Mouse (Mus musculus) urinary bladder, postnatal 25 days (tissue): ENCODE data around the gene D630045J12Rik.

Source experiments
- DNase-seq: peaks from one replicate; pipeline ENCODE4 v3.0.0; 2022; ENCODE audit warnings: low spot score

Gene D630045J12Rik

DNA sequence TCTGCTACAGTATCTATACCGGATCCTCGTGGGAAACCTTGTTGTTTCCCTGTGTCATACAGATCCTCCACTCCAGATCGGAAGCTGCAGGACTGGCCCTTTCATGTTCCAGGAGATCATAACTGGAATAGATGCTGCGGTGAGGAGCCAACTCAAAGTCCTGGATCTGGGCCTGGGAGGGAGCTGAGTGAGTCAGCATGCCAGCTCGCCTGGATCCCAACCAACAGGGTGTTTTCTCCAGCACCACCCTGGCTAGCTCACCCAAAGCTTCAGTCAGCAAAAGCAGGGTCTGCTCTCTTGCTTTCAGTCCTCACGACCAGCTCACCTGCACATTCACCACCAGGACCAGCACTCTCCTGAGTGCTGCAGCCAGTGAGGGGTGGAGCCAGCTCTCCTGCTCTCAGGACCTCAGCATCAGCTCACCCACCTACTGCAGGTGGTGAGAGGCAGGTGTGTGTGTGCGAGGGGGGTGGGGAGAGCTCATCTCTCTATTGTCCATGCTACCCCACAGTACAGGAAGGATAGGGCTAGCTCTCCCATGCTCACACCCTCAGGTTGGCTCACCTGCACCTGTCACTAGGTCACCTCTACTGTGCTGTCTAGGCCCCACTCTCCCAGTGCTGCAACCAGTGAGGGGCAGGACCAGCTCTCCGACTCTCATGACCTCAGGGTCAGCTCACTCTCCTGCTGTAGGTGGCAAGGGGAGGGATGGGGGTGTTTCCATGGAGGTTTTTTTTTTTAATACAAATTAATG lies 118.8 kb downstream of the D630045J12Rik start:
- DNase-seq: no peak

DNA sequence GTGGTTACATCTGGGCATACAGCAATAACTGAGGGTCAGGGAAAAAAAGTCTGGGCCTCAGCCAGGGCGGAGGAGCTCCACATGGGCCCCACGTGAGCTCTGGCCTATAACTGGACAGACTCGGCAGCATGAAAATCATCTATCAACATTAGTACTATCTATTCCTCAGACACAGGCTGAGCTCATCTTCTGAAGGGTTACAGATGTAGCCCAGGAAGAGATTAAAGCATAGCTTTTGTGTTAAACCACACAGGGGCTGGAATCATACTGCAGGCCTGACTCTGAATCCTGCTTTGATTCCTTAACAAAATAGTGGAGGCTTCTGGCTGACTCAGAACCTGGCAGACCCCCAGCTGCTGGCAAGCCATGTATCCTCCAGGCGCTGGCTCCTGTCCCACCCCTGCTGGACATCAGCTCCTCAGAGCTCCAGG lies 122.0 kb downstream of the D630045J12Rik start:
- peak; percentile 69 for DNase-seq

DNA sequence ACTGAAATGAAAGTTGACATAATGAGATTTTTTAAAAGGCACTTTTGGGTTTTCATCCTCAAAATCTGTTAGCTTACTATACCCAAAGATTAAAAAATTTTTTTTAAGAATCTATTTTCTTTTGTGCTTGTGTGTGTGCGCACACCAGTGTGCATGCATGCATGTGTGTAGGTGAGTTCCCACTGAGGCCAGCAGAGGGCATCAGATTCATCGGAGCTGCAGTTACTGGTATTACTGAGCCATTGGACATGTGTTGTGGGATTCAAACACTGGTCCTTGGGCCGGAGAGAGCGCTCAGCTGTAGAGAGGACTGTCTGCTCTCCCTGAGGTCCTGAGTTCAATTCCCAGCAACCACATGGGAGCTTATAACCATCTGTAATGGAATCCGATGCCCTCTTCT lies 123.9 kb downstream of the D630045J12Rik start:
- DNase-seq: no peak

- no peak for DNase-seq
Observed at GRCm38 (mm10) chr6:38128115-38128514, 125.7 kb downstream of the D630045J12Rik start.

- DNase-seq: no peak
Observed at GRCm38 (mm10) chr6:38125462-38125861, 128.3 kb downstream of the D630045J12Rik start.

DNA sequence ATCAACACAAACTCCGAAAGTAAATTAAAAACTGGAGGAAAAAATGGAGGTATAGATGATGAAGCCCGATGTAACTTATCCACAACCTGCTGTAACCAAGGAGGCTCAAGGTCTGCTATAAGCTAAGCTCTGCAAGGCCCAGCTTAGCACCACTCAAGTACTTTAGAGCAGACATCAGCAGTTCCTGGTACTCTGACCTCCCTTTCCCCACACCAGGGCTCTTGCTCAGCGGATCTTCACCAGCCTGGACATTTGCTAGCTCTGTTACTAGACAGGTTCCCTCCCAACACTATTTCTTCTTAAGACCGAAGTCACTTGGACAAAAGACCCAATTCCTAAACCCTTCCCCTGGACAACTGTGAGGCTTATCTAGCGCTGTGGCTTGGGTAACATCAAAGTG lies 128.9 kb downstream of the D630045J12Rik start:
- DNase-seq: no peak

GRCm38 (mm10) chr6:38124207-38124835 lies 129.5 kb downstream of the D630045J12Rik start, which contains the start of gene Atp6v0a4:
Gene Atp6v0a4, minus strand, starts transcription at chr6:38124586.
- no peak for DNase-seq

- no peak for DNase-seq
Observed at GRCm38 (mm10) chr6:38123471-38124206, 130.2 kb downstream of the D630045J12Rik start.

DNA sequence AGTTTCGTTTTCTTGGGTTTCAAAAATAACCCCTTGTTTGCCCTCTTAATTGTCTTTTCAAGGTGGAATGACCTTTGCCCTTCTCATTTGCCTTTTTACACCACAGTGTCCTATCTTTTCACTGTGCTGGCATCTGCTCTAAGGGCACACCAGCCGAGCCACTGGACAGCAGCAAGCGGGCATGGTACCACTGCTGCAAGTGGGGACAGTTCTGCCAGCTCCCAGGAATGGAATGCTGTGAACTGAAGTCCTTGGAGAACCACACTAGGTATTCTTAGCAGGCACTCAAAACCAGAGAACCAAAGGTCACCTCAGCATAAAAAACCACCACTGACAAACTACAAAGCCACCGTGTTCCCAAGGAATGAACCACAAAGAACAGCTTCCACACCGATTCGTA lies 131.0 kb downstream of the D630045J12Rik start:
- no peak for DNase-seq

DNA sequence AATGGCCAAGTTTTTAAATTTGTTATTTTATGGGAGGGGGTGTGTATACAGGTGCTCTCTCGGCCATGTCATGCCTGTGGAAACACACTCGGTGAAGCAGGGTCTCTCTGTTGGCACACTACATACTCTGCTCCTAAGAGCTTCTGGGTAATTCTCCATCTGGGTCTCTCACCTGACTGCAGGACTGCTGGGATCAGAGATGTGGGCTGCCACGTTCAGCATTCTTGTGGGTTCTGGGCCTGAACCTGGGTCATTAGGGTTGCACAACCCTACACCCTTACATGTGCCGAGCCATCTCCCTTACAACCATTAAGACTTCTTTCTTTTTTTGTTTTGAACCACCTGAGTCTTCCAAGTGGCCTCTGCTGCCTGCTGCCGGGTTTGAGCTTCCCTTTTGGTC lies 132.0 kb downstream of the D630045J12Rik start:
- DNase-seq: no peak

- no peak for DNase-seq
Observed at GRCm38 (mm10) chr6:38120681-38121371, 133.0 kb downstream of the D630045J12Rik start.

DNA sequence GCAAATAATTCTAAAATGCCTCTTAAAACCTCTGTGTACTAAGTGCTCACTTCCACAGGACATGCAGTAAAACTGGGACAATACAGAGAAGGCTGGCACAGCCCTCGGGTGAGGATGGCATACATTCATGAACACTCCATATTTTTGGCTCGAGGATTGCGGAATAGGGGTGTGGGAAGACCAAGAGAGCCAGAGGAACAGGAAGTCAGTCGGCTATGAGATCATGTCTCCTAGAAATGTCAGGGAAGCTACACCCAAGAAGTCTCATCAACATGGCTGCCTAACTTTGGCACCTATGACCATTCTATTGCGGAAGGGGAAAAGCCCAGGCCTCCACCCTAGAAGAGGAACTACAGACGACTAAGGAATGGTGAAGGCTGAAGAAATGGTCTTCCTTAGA lies 135.5 kb downstream of the D630045J12Rik start:
- no peak for DNase-seq

DNA sequence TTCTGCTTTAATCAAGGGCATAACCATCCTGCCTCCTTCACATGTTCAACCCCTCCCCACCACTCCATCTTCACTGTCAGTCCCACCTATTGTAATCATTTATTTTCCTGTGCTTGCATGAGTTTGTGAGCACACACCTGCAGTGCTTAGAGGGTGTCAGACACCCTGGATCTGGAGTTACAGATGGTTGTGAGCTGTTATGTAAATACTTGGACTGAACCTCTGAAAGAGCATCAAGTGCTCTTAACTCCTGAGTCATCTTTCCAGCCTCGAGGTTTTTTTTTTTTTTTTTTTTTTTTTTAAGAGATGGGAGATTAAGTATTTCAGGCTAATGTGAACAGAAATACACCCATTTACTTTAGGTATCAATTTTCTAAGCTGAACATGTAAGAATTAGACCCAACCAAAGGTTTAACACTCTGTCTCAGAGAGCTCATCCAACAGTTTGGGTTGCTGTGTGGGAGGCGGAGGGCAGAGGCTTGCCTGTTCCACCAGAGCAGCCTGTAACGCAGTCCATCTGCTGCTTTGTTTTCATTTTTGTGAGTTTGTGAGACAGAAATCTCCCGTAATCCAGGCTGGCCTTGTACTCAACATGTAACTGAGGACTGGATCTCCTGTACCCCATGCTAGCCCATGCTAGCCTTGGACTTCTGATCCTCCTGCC lies 137.6 kb downstream of the D630045J12Rik start:
- DNase-seq: no peak

GRCm38 (mm10) chr6:38110859-38111258 lies 142.9 kb downstream of the D630045J12Rik start:
- no peak for DNase-seq

GRCm38 (mm10) chr6:38109871-38110270 lies 143.9 kb downstream of the D630045J12Rik start:
- no peak for DNase-seq

- no peak for DNase-seq
Observed at GRCm38 (mm10) chr6:38109160-38109795, 144.5 kb downstream of the D630045J12Rik start, which contains the start of gene Tmem213. Gene Tmem213, plus strand, starts transcription at chr6:38109255.

- no peak for DNase-seq
Observed at GRCm38 (mm10) chr6:38108449-38108848, 145.4 kb downstream of the D630045J12Rik start.

- DNase-seq: no peak
Observed at GRCm38 (mm10) chr6:38105924-38106323, 147.9 kb downstream of the D630045J12Rik start.

DNA sequence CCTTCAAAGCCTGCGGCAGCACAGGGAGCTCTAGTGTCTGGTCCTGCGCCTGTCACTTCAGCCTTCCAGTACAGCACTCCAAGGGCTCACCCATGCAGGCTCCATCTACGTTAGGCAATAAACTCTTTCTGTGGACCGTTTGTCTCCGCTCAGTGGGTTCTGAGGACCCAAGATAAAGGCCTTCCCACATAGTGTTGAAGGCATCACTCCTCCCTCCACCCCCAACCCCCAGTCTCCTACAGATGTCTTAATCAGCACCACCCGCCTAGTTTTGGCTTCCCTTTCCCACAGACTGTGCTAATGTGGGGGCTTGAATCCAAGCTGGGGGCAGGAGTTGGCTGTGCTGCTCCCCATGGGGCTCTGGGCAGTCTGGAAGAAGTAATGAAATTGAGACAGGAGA lies 150.0 kb downstream of the D630045J12Rik start:
- no peak for DNase-seq

- DNase-seq: no peak
Observed at GRCm38 (mm10) chr6:38102216-38102795, 151.5 kb downstream of the D630045J12Rik start.

DNA sequence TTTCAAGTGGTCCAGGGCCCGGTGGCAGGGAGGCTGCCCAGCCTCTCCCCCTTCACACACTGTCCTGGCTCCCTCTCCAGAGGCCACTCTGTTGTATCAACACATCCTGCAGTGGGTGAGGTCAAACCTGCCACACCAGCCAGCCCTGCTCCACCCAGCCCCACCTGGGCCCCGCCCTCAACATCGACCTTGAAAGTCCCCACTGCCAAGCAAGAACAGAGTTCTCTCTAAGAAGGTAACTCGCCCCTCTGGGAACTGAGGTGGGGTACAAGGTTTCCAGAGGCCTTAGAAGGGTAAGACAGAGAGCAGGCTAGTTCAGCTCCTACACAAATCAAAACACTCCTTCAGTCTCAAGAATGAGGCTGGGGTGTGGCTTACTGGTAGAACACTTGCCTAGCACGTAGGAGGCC lies 156.8 kb downstream of the D630045J12Rik start:
- DNase-seq: peak; percentile 34
